In genomic region chr11:59471413-59472325, GRCm38 (mm10) we compare ENCODE assay signal across 8 mouse cellular contexts. TPM values are rescaled to one million over a fixed set of nuclear protein-coding genes. Genes with fewer than 3 reads are reported as not detected.
A peak's percentile ranks its signal among the peaks of the same experiment; 100 is the strongest.
DNase-seq lines count a peak whose midpoint lies in the region; ATAC-seq and TF ChIP-seq lines count a peak whose summit lies in the region.

No protein-coding gene starts in this region.

- intact Hi-C loops in heart, adult 2 months (cut with DNase I): no loop called here
- intact Hi-C loops in heart, postnatal 10 days (cut with DNase I): no loop called here

- no peak for TF ChIP-seq CTCF in heart, adult 2 months (IDR thresholded peaks at IDR 0.05)

- H3K9me3 ChIP-seq in limb, embryonic 12.5 days: no peaks in the 10 kb centered on the region; the same call in 1 of the 2 replicates

- H3K4me2 ChIP-seq in limb, embryonic 12.5 days: peak overlapping the region; percentile 76

- H3K36me3 ChIP-seq in heart, adult 2 months (ENCODE audit: control insufficient read depth, insufficient read depth, low read length): no peaks in the 10 kb centered on the region
- peaks cover 5% of the 10 kb centered on the region; the same call in 1 of the 2 replicates for H3K36me3 ChIP-seq in limb, embryonic 12.5 days

- DNase-seq in heart, adult 2 months: no peak
- no peak for DNase-seq in heart, postnatal 10 days
- peak; percentile 21 for DNase-seq in CD4-positive, CD25-positive, alpha-beta regulatory T cell, adult 2 months (ENCODE audit: low read depth, low spot score)
- DNase-seq in naive thymus-derived CD4-positive, alpha-beta T cell, adult 2 months (ENCODE audit: low read depth): peak; percentile 31
- no peak for DNase-seq in adrenal gland, postnatal 36 days
- DNase-seq in urinary bladder, adult 2 months (ENCODE audit: low spot score): no peak

- ATAC-seq in erythroblast, adult 5-6 weeks (replicated peaks; ENCODE audit: low FRiP score, poor library complexity, severe bottlenecking): peak; percentile 64
- ATAC-seq in limb, embryonic 12.5 days (ENCODE audit: insufficient number of reproducible peaks, insufficient read depth, low FRiP score, low TSS enrichment, low read depth): peak; percentile 67; the same call in 1 of the 2 replicates

- peaks cover 3% of the 10 kb centered on the region; the same call in 1 of the 2 replicates for H3K4me1 ChIP-seq in heart, adult 2 months (ENCODE audit: control insufficient read depth, insufficient read depth, low read length)
- peaks cover 8% of the 10 kb centered on the region for H3K4me1 ChIP-seq in limb, embryonic 12.5 days (replicated peaks)

- H3K4me3 ChIP-seq in heart, adult 2 months: peak overlapping the region; percentile 56
- H3K4me3 ChIP-seq in limb, embryonic 12.5 days (replicated peaks): peak overlapping the region; percentile 78

- no peak for TF ChIP-seq EP300 in heart, adult 2 months (IDR thresholded peaks at IDR 0.05; ENCODE audit: insufficient read depth, low read depth, low read length)

- no peak for TF ChIP-seq POLR2A in heart, adult 2 months (IDR thresholded peaks at IDR 0.05; ENCODE audit: insufficient read depth, low read depth, low read length)

- peak overlapping the region; percentile 87 for H3K9ac ChIP-seq in heart, adult 2 months (ENCODE audit: low read depth, low read length)
- peak overlapping the region; percentile 93 for H3K9ac ChIP-seq in limb, embryonic 12.5 days (replicated peaks)

- 4% methylated on average over 37 of the region's 37 CpGs for WGBS in heart, adult 2 months
- WGBS in limb, embryonic 12.5 days: 5% methylated on average over 37 of the region's 37 CpGs

- H3K27me3 ChIP-seq in heart, adult 2 months (ENCODE audit: control insufficient read depth, insufficient read depth, low read length): no peaks in the 10 kb centered on the region
- peaks cover 8% of the 10 kb centered on the region; the same call in 1 of the 2 replicates for H3K27me3 ChIP-seq in limb, embryonic 12.5 days

- H3K27ac ChIP-seq in heart, adult 2 months: peak overlapping the region; percentile 78
- peak overlapping the region; percentile 83 for H3K27ac ChIP-seq in limb, embryonic 12.5 days

- peaks cover 2% of the 10 kb centered on the region for H3K79me2 ChIP-seq in heart, adult 2 months (replicated peaks; ENCODE audit: control insufficient read depth, insufficient read depth, low read length)

RNA-seq across cellular contexts. Expression of gene Zfp867, which starts 0.6 kb away (rescaled TPM):
- 1 to 10 TPM; 3.0 to 4.7 TPM for total RNA-seq in heart, adult 2 months (2021)
- polyA plus RNA-seq in heart, adult 2 months (2012; rRNA removed): 1.00 and 2.1 TPM in 2 replicates
- 1 to 10 TPM; 6.0 to 6.5 TPM for total RNA-seq in heart, postnatal 10 days (2021)
- total RNA-seq in erythroblast, adult 5-6 weeks (2015; ENCODE audit: low replicate concordance): 0.77 TPM in 1 of 2 replicates, not detected in the other
- 0.51 TPM in 1 of 2 replicates, not detected in the other for total RNA-seq in erythroblast, adult 5-6 weeks (2017; ENCODE audit: low replicate concordance)
- polyA plus RNA-seq in limb, embryonic 12.5 days (2016; fragmentation: Nextera tagmentation; extraction: Ambion mirVana): 8.8 and 9.5 TPM in 2 replicates
- total RNA-seq in adrenal gland, postnatal 36 days (2021): 1 to 10 TPM; 3.7 to 3.8 TPM
- 5.6 and 6.2 TPM in 2 replicates for polyA plus RNA-seq in urinary bladder, adult 2 months (2012; rRNA removed)

RNA-seq across cellular contexts. Expression of gene Snap47, which starts 20.7 kb away (rescaled TPM):
- 10 to 100 TPM; 37.7 to 42.2 TPM for total RNA-seq in heart, adult 2 months (2021)
- 49.4 and 85.7 TPM in 2 replicates for polyA plus RNA-seq in heart, adult 2 months (2012; rRNA removed)
- total RNA-seq in heart, postnatal 10 days (2021): 10 to 100 TPM; 39.8 to 41.8 TPM
- 0.38 TPM in 1 of 2 replicates, not detected in the other for total RNA-seq in erythroblast, adult 5-6 weeks (2015; ENCODE audit: low replicate concordance)
- total RNA-seq in erythroblast, adult 5-6 weeks (2017; ENCODE audit: low replicate concordance): 0.42 and 2.6 TPM in 2 replicates
- polyA plus RNA-seq in limb, embryonic 12.5 days (2016; fragmentation: Nextera tagmentation; extraction: Ambion mirVana): 142 and 145 TPM in 2 replicates
- total RNA-seq in adrenal gland, postnatal 36 days (2021): 10 to 100 TPM; 79.3 to 92.5 TPM
- 61.7 and 66.2 TPM in 2 replicates for polyA plus RNA-seq in urinary bladder, adult 2 months (2012; rRNA removed)

RNA-seq across cellular contexts. Expression of gene Jmjd4, which starts 21.8 kb away (rescaled TPM):
- total RNA-seq in heart, adult 2 months (2021): 10 to 100 TPM; 11.8 to 12.9 TPM
- polyA plus RNA-seq in heart, adult 2 months (2012; rRNA removed): 6.6 and 11.2 TPM in 2 replicates
- total RNA-seq in heart, postnatal 10 days (2021): 10 to 100 TPM; 11.5 to 13.3 TPM
- total RNA-seq in erythroblast, adult 5-6 weeks (2015; ENCODE audit: low replicate concordance): 0.38 and 2.1 TPM in 2 replicates
- 0.70 and 1.7 TPM in 2 replicates for total RNA-seq in erythroblast, adult 5-6 weeks (2017; ENCODE audit: low replicate concordance)
- 17.4 and 18.6 TPM in 2 replicates for polyA plus RNA-seq in limb, embryonic 12.5 days (2016; fragmentation: Nextera tagmentation; extraction: Ambion mirVana)
- total RNA-seq in adrenal gland, postnatal 36 days (2021): 1 to 10 TPM; 9.2 to 9.3 TPM
- polyA plus RNA-seq in urinary bladder, adult 2 months (2012; rRNA removed): 5.3 and 5.9 TPM in 2 replicates

RNA-seq across cellular contexts. Expression of gene Zkscan17, which starts 54.9 kb away (rescaled TPM):
- total RNA-seq in heart, adult 2 months (2021): 10 to 100 TPM; 11.7 to 14.8 TPM
- 7.8 and 10.0 TPM in 2 replicates for polyA plus RNA-seq in heart, adult 2 months (2012; rRNA removed)
- total RNA-seq in heart, postnatal 10 days (2021): 10 to 100 TPM; 21.9 to 25.1 TPM
- total RNA-seq in erythroblast, adult 5-6 weeks (2015; ENCODE audit: low replicate concordance): 1.3 and 3.5 TPM in 2 replicates
- total RNA-seq in erythroblast, adult 5-6 weeks (2017; ENCODE audit: low replicate concordance): 2.2 and 2.7 TPM in 2 replicates
- 34.6 and 36.0 TPM in 2 replicates for polyA plus RNA-seq in limb, embryonic 12.5 days (2016; fragmentation: Nextera tagmentation; extraction: Ambion mirVana)
- total RNA-seq in adrenal gland, postnatal 36 days (2021): 10 to 100 TPM; 17.5 to 24.9 TPM
- 8.3 and 13.8 TPM in 2 replicates for polyA plus RNA-seq in urinary bladder, adult 2 months (2012; rRNA removed)

Comparison
In these comparisons a context has a peak if more than half of its experiments do, and no peak if none do; other contexts are left out.
1. DNase-seq: peak in CD4-positive, CD25-positive, alpha-beta regulatory T cell, adult 2 months (single experiment) and naive thymus-derived CD4-positive, alpha-beta T cell, adult 2 months (single experiment); none in heart, adult 2 months (0 of 2), heart, postnatal 10 days (0 of 2), adrenal gland, postnatal 36 days (0 of 2) and urinary bladder, adult 2 months (single experiment).
2. RNA of gene Snap47, which starts 20.7 kb away (total RNA-seq): 79.3 to 92.5 TPM in adrenal gland, postnatal 36 days, 37.7 to 42.2 TPM in heart, adult 2 months and 39.8 to 41.8 TPM in heart, postnatal 10 days; 0.38 to 2.6 TPM in erythroblast, adult 5-6 weeks; every median in the first group is over 10 times any median in the second.